Mouse (Mus musculus) bone marrow macrophage, adult 2 months (primary cell): ENCODE results near the gene Bud23.

Experiments used
- CTCF ChIP-seq: IDR thresholded peaks from 2 replicates; pipeline ENCODE4 v1.5.1; 2012; ENCODE audit warnings: low read depth, mild to moderate bottlenecking, low read length, moderate library complexity
- POLR2A ChIP-seq: IDR thresholded peaks from 2 replicates; pipeline ENCODE4 v1.6.1; 2012; ENCODE audit warnings: mild to moderate bottlenecking, low read depth, low read length, borderline replicate concordance

DNA sequence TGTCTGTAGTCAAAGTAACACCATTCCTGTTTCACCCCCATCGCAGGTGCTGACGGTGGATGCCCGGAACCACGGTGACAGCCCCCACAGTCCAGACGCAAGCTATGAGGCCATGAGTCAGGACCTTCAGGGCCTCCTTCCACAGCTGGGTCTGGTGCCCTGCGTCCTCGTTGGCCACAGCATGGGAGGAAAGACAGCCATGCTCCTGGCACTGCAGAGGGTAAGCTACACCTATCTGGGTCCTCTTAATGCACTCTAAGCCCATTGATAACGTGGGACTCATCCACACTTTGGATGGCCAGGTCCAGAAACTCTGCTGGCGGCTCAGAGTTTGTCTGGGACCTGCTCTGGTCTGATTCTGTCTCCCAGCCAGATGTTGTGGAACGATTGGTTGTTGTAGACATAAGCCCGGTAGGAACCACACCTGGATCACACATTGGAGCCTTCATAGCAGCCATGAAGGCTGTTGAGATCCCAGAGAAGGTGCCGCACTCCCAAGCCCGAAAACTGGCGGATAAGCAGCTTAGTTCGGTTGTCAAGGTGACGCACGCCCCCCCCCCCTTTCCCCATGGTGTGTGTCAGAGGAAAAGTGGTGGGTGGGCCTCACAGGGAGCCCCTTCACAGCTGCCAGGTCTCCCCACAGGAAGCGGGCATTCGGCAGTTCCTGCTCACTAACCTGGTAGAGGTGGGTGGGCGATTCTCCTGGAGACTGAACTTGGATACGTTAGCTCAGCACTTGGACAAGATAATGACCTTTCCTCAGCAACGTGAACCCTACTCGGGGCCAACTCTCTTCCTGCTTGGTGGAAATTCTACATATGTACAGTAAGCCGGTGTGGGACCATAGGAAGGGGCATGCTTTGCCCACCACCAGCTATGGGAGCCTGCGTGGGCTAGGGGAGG is 53.7 kb downstream of the Bud23 start:
- TF ChIP-seq CTCF (no peak), POLR2A (no peak)
